Mouse (Mus musculus) embryonic facial prominence, embryonic 15.5 days (tissue): ENCODE results near the gene Sptbn4. TPM values are rescaled to one million over a fixed set of nuclear protein-coding genes. Genes with fewer than 3 reads are reported as not detected.
A peak's percentile ranks its signal among the peaks of the same experiment; 100 is the strongest.
"Not testable (repeated sequence)": the region's sequence is repeated elsewhere in the genome, so short reads cannot be mapped to it uniquely, and the experiment has no call there.

ENCODE experiments used
- ATAC-seq: fragments of 200-750 bp; cut with Nextera tagmentation; 2 replicates; pipeline ENCODE4 v1.8.0; 2017; ENCODE audit warnings: low read depth, moderate TSS enrichment; ENCODE audit not compliant: insufficient number of reproducible peaks, low FRiP score, low TSS enrichment
- H3K27ac ChIP-seq: fragments of 300-500 bp; sonication (generic); replicated peaks from 2 replicates; pipeline ENCODE4 v1.5.1; 2015; ENCODE audit warnings: mild to moderate bottlenecking, inconsistent platforms
- H3K27me3 ChIP-seq: fragments of 300-500 bp; sonication (generic); 2 replicates; pipeline ENCODE4 v1.6.1; 2015; ENCODE audit warnings: inconsistent platforms
- H3K36me3 ChIP-seq: fragments of 300-500 bp; sonication (generic); 2 replicates; pipeline ENCODE4 v1.6.1; 2015; ENCODE audit warnings: mild to moderate bottlenecking, inconsistent platforms
- H3K4me1 ChIP-seq: fragments of 300-500 bp; sonication (generic); 2 replicates; pipeline ENCODE4 v1.6.1; 2015; ENCODE audit warnings: inconsistent platforms
- H3K4me2 ChIP-seq: fragments of 300-500 bp; sonication (generic); replicated peaks from 2 replicates; pipeline ENCODE4 v1.6.1; 2015; ENCODE audit warnings: mild to moderate bottlenecking, inconsistent platforms
- H3K4me3 ChIP-seq: fragments of 300-500 bp; sonication (generic); replicated peaks from 2 replicates; pipeline ENCODE4 v1.5.1; 2015; ENCODE audit warnings: mild to moderate bottlenecking, inconsistent platforms
- H3K9ac ChIP-seq: fragments of 300-500 bp; sonication (generic); 2 replicates; pipeline ENCODE4 v1.6.1; 2015; ENCODE audit warnings: inconsistent platforms
- H3K9me3 ChIP-seq: fragments of 300-500 bp; sonication (generic); replicated peaks from 2 replicates; pipeline ENCODE4 v1.6.1; 2016; ENCODE audit warnings: inconsistent platforms
- WGBS: fragments of 180-500 bp; shearing (Covaris S2); methylation state at CpG from one replicate; pipeline ENCODE4 v1.1.7; 2015; 5-methylcytosine and 5-hydroxymethylcytosine counted together
- polyA plus RNA-seq: library from polyadenylated mRNA; unstranded; fragments of >200 nt; fragmentation: Nextera tagmentation; extraction: Ambion mirVana; gene quantifications from 2 replicates; pipeline ENCODE4 v1.2.1, GENCODE M21; 2015

Sptbn4 gene
- polyA plus RNA-seq: 0.43 and 0.85 TPM in 2 replicates

DNA sequence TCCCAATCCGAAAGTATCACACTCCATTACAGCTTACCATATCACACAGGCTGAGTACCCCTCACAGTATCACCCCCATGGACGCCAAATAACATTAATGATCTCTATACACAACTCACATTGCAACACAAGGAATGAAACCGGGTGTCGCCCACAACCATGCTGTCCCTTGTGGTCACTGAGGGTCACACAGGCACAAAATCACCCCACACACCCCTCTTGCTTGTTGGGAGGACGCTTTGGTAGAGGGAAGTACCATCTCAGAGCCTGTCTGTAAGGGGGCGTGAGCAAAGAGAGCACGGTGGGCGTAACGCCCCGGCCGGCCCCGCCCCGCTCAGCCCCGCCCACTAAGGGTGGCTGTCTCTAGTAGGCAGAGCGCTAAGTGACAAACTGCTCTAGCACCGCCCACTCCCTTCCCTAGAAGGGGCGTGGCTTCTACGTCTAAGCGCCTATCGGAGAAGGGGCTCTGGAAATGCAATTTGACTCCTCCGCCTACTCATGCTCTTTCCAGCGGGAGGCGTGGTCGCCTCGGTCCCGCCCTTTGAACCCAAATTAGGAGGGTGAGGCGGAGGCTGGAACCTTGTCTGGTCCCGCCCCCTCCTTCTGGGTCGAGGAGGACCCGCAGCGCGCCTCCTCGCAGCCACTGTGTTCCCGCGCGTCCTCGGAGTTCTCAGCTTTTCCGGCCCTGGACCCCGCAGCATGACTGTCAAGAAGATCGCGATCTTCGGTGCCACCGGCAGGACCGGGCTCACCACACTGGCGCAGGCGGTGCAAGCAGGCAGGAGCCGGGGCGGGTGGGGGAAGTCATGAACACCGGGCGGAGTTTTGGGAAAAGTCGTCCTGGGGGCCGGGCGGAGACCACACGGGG is at the start of gene Sptbn4, which contains the start of gene Blvrb:
Gene Sptbn4, minus strand, starts transcription at position 268 of the 868 bp plus-strand sequence.
Gene Blvrb, plus strand, starts transcription at position 560 of the 868 bp plus-strand sequence.
- Histone ChIP-seq H3K4me1 (peaks cover 28% of the 10 kb centered on the region), H3K36me3 (no peaks in the 10 kb centered on the region), H3K9me3 (no peaks in the 10 kb centered on the region), H3K9ac (peak within 1 kb of the TSS; percentile 63), H3K4me3 (peak within 1 kb of the TSS; percentile 61), H3K27ac (0 out of 2 replicates have a peak within 1 kb of the TSS, but pooled peaks have one; percentile 34), H3K4me2 (peak within 1 kb of the TSS; percentile 94), H3K27me3 (peaks cover 24% of the 10 kb centered on the region)
- WGBS: 1% methylated on average over 54 of the region's 54 CpGs
- ATAC-seq: peak; percentile 94

- not testable (repeated sequence) for H3K9me3 ChIP-seq, H3K36me3 ChIP-seq, H3K27me3 ChIP-seq, H3K4me3 ChIP-seq, H3K4me2 ChIP-seq, H3K27ac ChIP-seq, ATAC-seq, H3K9ac ChIP-seq
- peaks cover 25% of the 10 kb centered on the region for H3K4me1 ChIP-seq
- WGBS: 81% methylated on average over 9 of the region's 9 CpGs
These were observed 47.3 kb upstream of the Sptbn4 start for GRCm38 (mm10) chr7:27494659-27495367.

DNA sequence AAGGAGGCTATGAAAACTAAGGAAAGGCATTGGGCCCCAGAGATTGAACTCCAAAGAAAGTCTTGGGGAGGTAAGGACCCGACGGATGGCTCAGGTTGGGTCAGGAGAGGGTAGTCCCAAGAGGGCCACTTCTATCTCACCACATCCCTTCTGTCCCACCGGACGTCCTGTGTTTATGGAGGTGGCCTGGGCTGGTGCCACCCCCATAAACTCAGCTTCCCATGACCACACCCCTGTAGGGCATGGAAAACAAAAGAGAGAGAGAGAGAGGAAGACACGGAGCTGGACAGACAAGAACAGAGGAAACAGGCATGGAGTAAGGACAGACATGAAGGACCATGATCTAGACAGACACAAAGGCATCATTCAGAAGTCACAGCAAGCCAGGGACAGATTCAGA is 46.0 kb upstream of the Sptbn4 start:
- no peak for ATAC-seq
- Histone ChIP-seq H3K9ac (no peak overlapping the region), H3K9me3 (no peaks in the 10 kb centered on the region), H3K27me3 (no peaks in the 10 kb centered on the region), H3K4me2 (no peak overlapping the region), H3K36me3 (peaks cover 10% of the 10 kb centered on the region; the same call in 1 of the 2 replicates), H3K27ac (no peak overlapping the region), H3K4me1 (peaks cover 35% of the 10 kb centered on the region), H3K4me3 (no peak overlapping the region)
- whole genome bisulfite sequencing: 84% methylated on average over 5 of the region's 5 CpGs

DNA sequence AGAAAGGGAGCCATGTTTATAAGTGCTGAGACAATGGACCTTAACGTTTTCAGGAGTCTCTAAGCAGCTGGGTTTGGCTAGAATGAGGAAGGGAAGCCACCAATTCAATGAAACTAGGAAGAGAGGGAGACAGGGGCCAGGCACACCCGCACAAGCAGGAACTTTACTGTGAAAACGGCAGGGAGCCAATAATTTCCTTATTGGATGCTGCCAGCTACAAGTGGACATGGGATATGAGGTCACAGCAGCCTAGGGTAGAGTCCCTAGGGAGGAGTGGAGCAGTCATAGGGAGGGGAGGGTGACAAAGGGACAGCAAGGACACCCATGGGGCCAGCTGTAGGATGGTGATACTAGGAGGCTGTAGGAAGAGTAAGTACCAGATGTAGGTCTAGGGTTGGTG is 45.5 kb upstream of the Sptbn4 start:
- no peak for ATAC-seq
- Histone ChIP-seq H3K36me3 (peaks cover 10% of the 10 kb centered on the region; the same call in 1 of the 2 replicates), H3K9me3 (no peaks in the 10 kb centered on the region), H3K4me3 (no peak overlapping the region), H3K9ac (no peak overlapping the region), H3K27me3 (no peaks in the 10 kb centered on the region), H3K4me1 (peaks cover 40% of the 10 kb centered on the region), H3K4me2 (no peak overlapping the region), H3K27ac (no peak overlapping the region)
- 63% methylated on average over 3 of the region's 3 CpGs for WGBS

GRCm38 (mm10) chr7:27491856-27492255 is 44.4 kb upstream of the Sptbn4 start:
- Histone ChIP-seq H3K4me3 (no peak overlapping the region), H3K4me1 (peaks cover 38% of the 10 kb centered on the region), H3K27me3 (no peaks in the 10 kb centered on the region), H3K36me3 (peaks cover 10% of the 10 kb centered on the region; the same call in 1 of the 2 replicates), H3K9me3 (no peaks in the 10 kb centered on the region), H3K27ac (peak overlapping the region; percentile 40; the same call in 1 of the 2 replicates), H3K4me2 (no peak overlapping the region), H3K9ac (no peak overlapping the region)
- WGBS: 64% methylated on average over 7 of the region's 7 CpGs
- no peak for ATAC-seq

DNA sequence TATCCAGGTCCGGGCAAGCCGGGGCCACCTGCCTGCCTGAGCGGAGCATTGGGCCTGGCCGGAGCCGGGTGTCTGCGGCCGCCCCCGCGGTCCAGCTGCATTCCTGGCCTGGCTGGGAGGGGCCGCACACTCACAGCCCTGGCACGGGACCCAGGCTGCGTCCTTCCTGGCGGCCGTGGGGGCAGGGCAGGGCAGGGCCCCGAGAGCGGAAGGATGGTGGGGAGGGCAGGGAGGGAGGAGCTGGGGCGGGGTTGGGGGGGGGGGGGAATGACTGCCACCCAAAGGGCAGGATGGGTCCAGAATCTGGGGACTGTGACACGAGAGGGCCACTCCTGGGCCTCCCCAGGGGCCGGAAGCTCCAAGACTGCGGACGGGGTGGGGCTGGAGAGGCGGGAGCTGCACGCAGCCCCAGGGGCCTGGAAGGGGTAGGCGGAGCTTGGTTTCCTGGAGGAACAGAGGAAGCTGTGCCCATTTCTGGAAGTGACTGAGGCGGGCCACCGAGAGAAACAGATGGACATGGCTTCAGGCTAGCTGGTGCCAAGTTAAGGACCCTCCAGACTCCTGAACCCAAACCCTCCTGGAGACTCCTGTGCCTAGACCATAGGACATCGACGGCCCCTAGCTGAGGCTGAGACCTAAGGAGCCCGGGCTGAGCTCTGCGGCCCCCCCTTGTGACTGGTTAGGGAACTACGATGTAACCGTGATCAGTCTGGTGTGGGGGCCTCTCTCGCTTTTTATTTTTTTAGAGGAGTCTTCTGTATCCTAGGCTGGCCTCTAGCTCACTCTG is 43.2 kb upstream of the Sptbn4 start:
- H3K36me3 ChIP-seq: peaks cover 10% of the 10 kb centered on the region; the same call in 1 of the 2 replicates
- H3K9ac ChIP-seq: 0 out of 2 replicates have a peak overlapping the region, but pooled peaks have one; percentile 13
- H3K4me3 ChIP-seq: peak overlapping the region; percentile 36
- H3K27me3 ChIP-seq: no peaks in the 10 kb centered on the region
- H3K4me2 ChIP-seq: peak overlapping the region; percentile 50
- ATAC-seq: peak; percentile 66
- peaks cover 39% of the 10 kb centered on the region for H3K4me1 ChIP-seq
- H3K27ac ChIP-seq: peak overlapping the region; percentile 92
- WGBS: 3% methylated on average over 32 of the region's 33 CpGs
- H3K9me3 ChIP-seq: no peaks in the 10 kb centered on the region

DNA sequence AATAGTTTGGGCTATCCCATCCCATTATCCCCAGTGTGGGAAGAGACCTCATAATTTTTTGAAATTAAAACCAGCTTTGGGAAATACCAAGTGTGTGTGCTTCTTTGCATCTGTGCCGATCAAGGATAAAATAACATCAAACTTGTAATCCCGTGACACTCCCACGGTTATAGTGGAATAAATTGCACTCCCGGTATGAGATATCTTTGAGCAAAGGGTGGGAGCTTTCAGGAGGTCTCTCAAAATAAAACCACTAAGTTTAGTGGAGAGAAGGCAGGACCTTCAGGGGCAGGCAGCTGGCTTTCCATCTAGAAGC is 42.7 kb upstream of the Sptbn4 start:
- peak overlapping the region; percentile 92 for H3K27ac ChIP-seq
- H3K36me3 ChIP-seq: peaks cover 10% of the 10 kb centered on the region; the same call in 1 of the 2 replicates
- H3K27me3 ChIP-seq: no peaks in the 10 kb centered on the region
- peaks cover 42% of the 10 kb centered on the region for H3K4me1 ChIP-seq
- H3K9ac ChIP-seq: peak overlapping the region; percentile 13; the same call in 1 of the 2 replicates
- ATAC-seq: no peak
- peak overlapping the region; percentile 50 for H3K4me2 ChIP-seq
- H3K4me3 ChIP-seq: peak overlapping the region; percentile 36
- WGBS: 13% methylated on average over 4 of the region's 4 CpGs
- no peaks in the 10 kb centered on the region for H3K9me3 ChIP-seq

DNA sequence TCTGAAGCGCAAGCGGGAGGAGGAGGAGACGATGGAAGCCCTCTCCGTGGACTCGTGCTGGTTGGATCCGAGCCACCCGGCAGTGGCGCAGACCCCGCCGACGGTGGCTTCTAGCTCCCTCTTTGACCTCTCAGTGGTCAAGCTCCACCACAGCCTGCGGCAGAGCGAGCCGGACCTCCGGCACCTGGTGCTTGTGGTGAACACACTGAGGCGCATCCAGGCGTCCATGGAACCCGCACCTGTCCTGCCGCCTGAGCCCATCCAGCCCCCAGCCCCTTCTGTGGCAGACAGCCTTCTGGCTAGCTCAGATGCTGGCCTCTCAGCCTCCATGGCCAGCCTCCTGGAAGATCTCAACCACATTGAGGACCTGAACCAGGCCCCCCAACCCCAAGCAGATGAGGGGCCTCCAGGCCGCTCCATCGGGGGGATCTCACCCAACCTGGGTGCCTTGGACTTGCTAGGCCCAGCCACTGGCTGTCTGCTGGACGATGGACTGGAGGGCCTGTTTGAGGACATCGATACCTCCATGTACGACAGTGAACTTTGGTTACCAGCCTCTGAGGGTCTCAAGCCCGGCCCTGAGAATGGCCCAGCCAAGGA is 41.9 kb upstream of the Sptbn4 start:
- Histone ChIP-seq H3K9ac (0 out of 2 replicates have a peak overlapping the region, but pooled peaks have one; percentile 9), H3K4me2 (no peak overlapping the region), H3K27ac (peak overlapping the region; percentile 92), H3K36me3 (peaks cover 10% of the 10 kb centered on the region; the same call in 1 of the 2 replicates), H3K27me3 (no peaks in the 10 kb centered on the region), H3K4me1 (peaks cover 42% of the 10 kb centered on the region), H3K4me3 (no peak overlapping the region), H3K9me3 (no peaks in the 10 kb centered on the region)
- 91% methylated on average over 25 of the region's 25 CpGs for WGBS
- ATAC-seq: no peak

- H3K4me1 ChIP-seq: peaks cover 42% of the 10 kb centered on the region
- WGBS: 0% methylated on average over 13 of the region's 13 CpGs
- no peaks in the 10 kb centered on the region for H3K9me3 ChIP-seq
These were observed 40.3 kb upstream of the Sptbn4 start for GRCm38 (mm10) chr7:27487740-27488268.

More at GRCm38 (mm10) chr7:27487740-27488268, 40.3 kb upstream of the Sptbn4 start:
- peak overlapping the region; percentile 80 for H3K4me3 ChIP-seq
- no peaks in the 10 kb centered on the region for H3K27me3 ChIP-seq
- H3K4me2 ChIP-seq: peak overlapping the region; percentile 78
- peak overlapping the region; percentile 98 for H3K27ac ChIP-seq
- peak overlapping the region; percentile 85 for H3K9ac ChIP-seq
- peaks cover 10% of the 10 kb centered on the region; the same call in 1 of the 2 replicates for H3K36me3 ChIP-seq
- no peak for ATAC-seq
